Mouse (Mus musculus): ENCODE measurements around the gene F2.

The F2 gene

GRCm38 (mm10) chr2:91636229-91636628 lies at the start of gene F2:
TSS of gene F2 (minus strand) at chr2:91636414.
- DNase-seq (ENCODE audit: low spot score in 2 of 2): no peak

- DNase-seq (ENCODE audit: low spot score in 2 of 2): no peak
Observed at GRCm38 (mm10) chr2:91683919-91684318, 47.7 kb upstream of the F2 start.

- peak in 1 of 2 experiments; percentile 53 for DNase-seq (ENCODE audit: low spot score in 2 of 2)
Observed at GRCm38 (mm10) chr2:91682850-91683249, 46.6 kb upstream of the F2 start.

- no peak for DNase-seq (ENCODE audit: low spot score in 2 of 2)
Observed at GRCm38 (mm10) chr2:91676961-91677360, 40.7 kb upstream of the F2 start.

- DNase-seq (ENCODE audit: low spot score in 2 of 2): no peak
Observed at GRCm38 (mm10) chr2:91676420-91676819, 40.2 kb upstream of the F2 start.

- DNase-seq (ENCODE audit: low spot score in 2 of 2): no peak
Observed at GRCm38 (mm10) chr2:91674895-91675294, 38.7 kb upstream of the F2 start.

GRCm38 (mm10) chr2:91673587-91673986 lies 37.4 kb upstream of the F2 start:
- DNase-seq (ENCODE audit: low spot score in 2 of 2): no peak

- DNase-seq (ENCODE audit: low spot score in 2 of 2): no peak
Observed at GRCm38 (mm10) chr2:91670038-91670437, 33.8 kb upstream of the F2 start.

- no peak for DNase-seq (ENCODE audit: low spot score in 2 of 2)
Observed at GRCm38 (mm10) chr2:91669326-91669725, 33.1 kb upstream of the F2 start.

GRCm38 (mm10) chr2:91667747-91668146 lies 31.5 kb upstream of the F2 start:
- DNase-seq (ENCODE audit: low spot score in 2 of 2): no peak

GRCm38 (mm10) chr2:91666386-91666910 lies 30.2 kb upstream of the F2 start:
- DNase-seq (ENCODE audit: low spot score in 2 of 2): no peak

GRCm38 (mm10) chr2:91664780-91665179 lies 28.6 kb upstream of the F2 start:
- no peak for DNase-seq (ENCODE audit: low spot score in 2 of 2)

- no peak for DNase-seq (ENCODE audit: low spot score in 2 of 2)
Observed at GRCm38 (mm10) chr2:91660981-91661380, 24.8 kb upstream of the F2 start.

GRCm38 (mm10) chr2:91659657-91660056 lies 23.4 kb upstream of the F2 start:
- DNase-seq (ENCODE audit: low spot score in 2 of 2): no peak

- no peak for DNase-seq (ENCODE audit: low spot score in 2 of 2)
Observed at GRCm38 (mm10) chr2:91656774-91657173, 20.6 kb upstream of the F2 start.

GRCm38 (mm10) chr2:91655827-91656226 lies 19.6 kb upstream of the F2 start:
- DNase-seq (ENCODE audit: low spot score in 2 of 2): no peak

- no peak for DNase-seq (ENCODE audit: low spot score in 2 of 2)
Observed at GRCm38 (mm10) chr2:91655388-91655787, 19.2 kb upstream of the F2 start.

GRCm38 (mm10) chr2:91652863-91653262 lies 16.6 kb upstream of the F2 start:
- DNase-seq (ENCODE audit: low spot score in 2 of 2): no peak

GRCm38 (mm10) chr2:91651458-91652258 lies 15.4 kb upstream of the F2 start:
- no peak for DNase-seq (ENCODE audit: low spot score in 2 of 2)

- DNase-seq (ENCODE audit: low spot score in 2 of 2): no peak
Observed at GRCm38 (mm10) chr2:91650360-91650995, 14.3 kb upstream of the F2 start.

GRCm38 (mm10) chr2:91649553-91650359 lies 13.5 kb upstream of the F2 start, which contains the start of the genes Zfp408 and Arhgap1:
TSS of gene Zfp408 (minus strand) at chr2:91649791.
TSS of gene Arhgap1 (plus strand) at chr2:91649860.
- DNase-seq (ENCODE audit: low spot score in 2 of 2): peak; percentile 95

GRCm38 (mm10) chr2:91649152-91649551 lies 12.9 kb upstream of the F2 start:
- DNase-seq (ENCODE audit: low spot score in 2 of 2): no peak

Data from frontal cortex, postnatal 10 days (tissue).